Mouse (Mus musculus) right cerebral cortex, postnatal 4 days (tissue): ENCODE results near the gene Cyp2w1.

ENCODE experiments used
- DNase-seq: peaks from one replicate; pipeline ENCODE4 v3.0.0-alpha.2; 2022

Cyp2w1 gene

GRCm38 (mm10) chr5:139352317-139352716 lies at the start of gene Cyp2w1:
TSS of gene Cyp2w1 (plus strand) at chr5:139352617.
- DNase-seq = no peak

GRCm38 (mm10) chr5:139303646-139304061 lies 48.8 kb upstream of the Cyp2w1 start:
- no peak for DNase-seq

GRCm38 (mm10) chr5:139309946-139310345 lies 42.5 kb upstream of the Cyp2w1 start:
- DNase-seq = no peak

GRCm38 (mm10) chr5:139310477-139310876 lies 41.9 kb upstream of the Cyp2w1 start:
- no peak for DNase-seq

- no peak for DNase-seq
These were observed 40.6 kb upstream of the Cyp2w1 start for GRCm38 (mm10) chr5:139311822-139312221.

GRCm38 (mm10) chr5:139313536-139313935 lies 38.9 kb upstream of the Cyp2w1 start:
- no peak for DNase-seq

- no peak for DNase-seq
These were observed 37.3 kb upstream of the Cyp2w1 start for GRCm38 (mm10) chr5:139314941-139315642.

- no peak for DNase-seq
These were observed 35.3 kb upstream of the Cyp2w1 start for GRCm38 (mm10) chr5:139316982-139317675.

GRCm38 (mm10) chr5:139317751-139318504 lies 34.5 kb upstream of the Cyp2w1 start:
- DNase-seq = peak; percentile 38

GRCm38 (mm10) chr5:139320424-139320823 lies 32.0 kb upstream of the Cyp2w1 start:
- DNase-seq = no peak

- DNase-seq = no peak
These were observed 31.1 kb upstream of the Cyp2w1 start for GRCm38 (mm10) chr5:139321331-139321730.

- DNase-seq = peak; percentile 47
These were observed 29.0 kb upstream of the Cyp2w1 start for GRCm38 (mm10) chr5:139323260-139323924.

- no peak for DNase-seq
These were observed 28.3 kb upstream of the Cyp2w1 start for GRCm38 (mm10) chr5:139324045-139324491.

GRCm38 (mm10) chr5:139324691-139325394 lies 27.6 kb upstream of the Cyp2w1 start:
- DNase-seq = peak; percentile 58

- peak; percentile 73 for DNase-seq
These were observed 26.9 kb upstream of the Cyp2w1 start, which contains the start of gene Adap1 for GRCm38 (mm10) chr5:139325395-139325966. TSS of gene Adap1 (minus strand) at chr5:139325622.

GRCm38 (mm10) chr5:139326111-139326696 lies 26.2 kb upstream of the Cyp2w1 start:
- DNase-seq = no peak

GRCm38 (mm10) chr5:139326986-139327633 lies 25.3 kb upstream of the Cyp2w1 start:
- no peak for DNase-seq

GRCm38 (mm10) chr5:139327634-139328020 lies 24.8 kb upstream of the Cyp2w1 start:
- no peak for DNase-seq

GRCm38 (mm10) chr5:139330766-139331165 lies 21.7 kb upstream of the Cyp2w1 start:
- DNase-seq = no peak

- DNase-seq = peak; percentile 83
These were observed 20.7 kb upstream of the Cyp2w1 start for GRCm38 (mm10) chr5:139331742-139332141.
